Mouse (Mus musculus): Measurements from ENCODE around the gene Gm11239.
"Not testable (repeated sequence)": the region's sequence is repeated elsewhere in the genome, so short reads cannot be mapped to it uniquely, and the experiment has no call there.

DNA sequence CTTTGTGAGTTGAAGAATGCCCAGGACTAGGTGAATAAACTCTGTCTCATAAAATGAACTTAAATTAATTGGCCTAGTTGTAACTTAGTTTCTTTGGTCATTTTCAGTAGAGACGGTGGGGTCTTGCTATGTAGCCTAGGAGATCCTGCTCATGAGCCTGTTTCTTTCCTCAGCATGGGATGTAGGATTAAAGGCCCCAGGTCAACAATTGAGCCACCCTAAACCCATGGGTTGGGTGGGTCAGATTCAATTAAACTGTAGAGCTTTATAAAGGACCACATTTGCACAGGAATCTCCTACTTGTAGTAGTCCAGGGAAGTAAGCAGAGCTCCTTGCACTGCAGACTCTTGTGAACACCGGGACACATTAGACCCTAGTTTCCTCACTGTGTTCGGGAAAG, 45.5 kb upstream of the Gm11239 start, which contains the start of gene Gm11237:
- not testable (repeated sequence) for TF ChIP-seq CTCF (conservative IDR thresholded peaks at IDR 0.05; ENCODE audit: insufficient read depth, insufficient read length, low read depth, low read length); POLR2A (IDR thresholded peaks at IDR 0.05; ENCODE audit: low read depth, low read length)
